Mouse (Mus musculus): ENCODE results near the gene Nus1. TPM values are rescaled to one million over a fixed set of nuclear protein-coding genes. Genes with fewer than 3 reads are reported as not detected.

Nus1 gene
- polyA plus RNA-seq, 1 experiment from 2014 or later, result 15.7 TPM

- Histone ChIP-seq H3K36me3 (ENCODE audit: control insufficient read depth, insufficient read depth, low read length) (no peaks in the 10 kb centered on the region), H3K9ac (ENCODE audit: low read length) (no peak overlapping the region), H3K4me2 (ENCODE audit: low read depth, severe bottlenecking) (no peak overlapping the region), H3K4me3 (ENCODE audit: low read depth, low read length) (no peak overlapping the region), H3K27ac (replicated peaks; ENCODE audit: low read depth, low read length) (no peak overlapping the region), H3K4me1 (ENCODE audit: control insufficient read depth, insufficient read depth, low read length) (no peaks in the 10 kb centered on the region), H3K9me3 (ENCODE audit: control insufficient read depth, low read length) (no peaks in the 10 kb centered on the region), H3K27me3 (ENCODE audit: control insufficient read depth, insufficient read depth, low read length) (no peaks in the 10 kb centered on the region)
- DNase-seq (ENCODE audit: low spot score) (no peak), ATAC-seq (ENCODE audit: insufficient number of reproducible peaks, low FRiP score, low TSS enrichment, low read depth) (no peak)
- 77% methylated on average over 7 of the region's 7 CpGs for WGBS
These were observed 46.8 kb downstream of the Nus1 start for GRCm38 (mm10) chr10:52463941-52464739.

GRCm38 (mm10) chr10:52471520-52471919 is 54.2 kb downstream of the Nus1 start:
- Histone ChIP-seq H3K36me3 (ENCODE audit: control insufficient read depth, insufficient read depth, low read length) (no peaks in the 10 kb centered on the region), H3K9ac (ENCODE audit: low read length) (no peak overlapping the region), H3K27ac (replicated peaks; ENCODE audit: low read depth, low read length) (no peak overlapping the region), H3K27me3 (ENCODE audit: control insufficient read depth, insufficient read depth, low read length) (no peaks in the 10 kb centered on the region), H3K4me2 (ENCODE audit: low read depth, severe bottlenecking) (no peak overlapping the region), H3K4me3 (ENCODE audit: low read depth, low read length) (no peak overlapping the region), H3K4me1 (ENCODE audit: control insufficient read depth, insufficient read depth, low read length) (no peaks in the 10 kb centered on the region), H3K9me3 (ENCODE audit: control insufficient read depth, low read length) (no peaks in the 10 kb centered on the region)
- DNase-seq (ENCODE audit: low spot score) (no peak), ATAC-seq (ENCODE audit: insufficient number of reproducible peaks, low FRiP score, low TSS enrichment, low read depth) (no peak)
- WGBS, result 85% methylated on average over 4 of the region's 4 CpGs

Other genes with a start within 250 kb of the Nus1 start
- not detected in 2 replicates for gene Ros1, start 222.3 kb upstream of the Nus1 start, polyA plus RNA-seq (2014; fragmentation: Nextera tagmentation; extraction: Ambion mirVana)
- gene Dcbld1, start 183.9 kb upstream of the Nus1 start, polyA plus RNA-seq (2014; fragmentation: Nextera tagmentation; extraction: Ambion mirVana), result 21.9 and 26.4 TPM in 2 replicates
- gene Gm26741, start 58.8 kb upstream of the Nus1 start, polyA plus RNA-seq (2014; fragmentation: Nextera tagmentation; extraction: Ambion mirVana), result not detected in 2 replicates
- gene Gopc, start 35.4 kb upstream of the Nus1 start, polyA plus RNA-seq (2014; fragmentation: Nextera tagmentation; extraction: Ambion mirVana), result 15.8 and 16.2 TPM in 2 replicates
- gene Nepn, start 28.6 kb upstream of the Nus1 start, polyA plus RNA-seq (2014; fragmentation: Nextera tagmentation; extraction: Ambion mirVana), result not detected in 2 replicates

Data from limb, embryonic 11.5 days (tissue).